Mouse (Mus musculus) right cerebral cortex, postnatal 25 days (tissue): ENCODE results near the gene Pih1d2.

Source experiments
- DNase-seq: peaks from one replicate; pipeline ENCODE4 v3.0.0; 2022

Gene Pih1d2

GRCm38 (mm10) chr9:50616766-50617603 is at the start of gene Pih1d2, which contains the start of gene Nkapd1:
Gene Pih1d2 (plus strand): TSS chr9:50617321.
Gene Nkapd1 (minus strand): TSS chr9:50617464.
- DNase-seq = peak; percentile 84

GRCm38 (mm10) chr9:50567372-50567771 is 49.7 kb upstream of the Pih1d2 start:
- no peak for DNase-seq

- no peak for DNase-seq
These were observed 49.2 kb upstream of the Pih1d2 start for GRCm38 (mm10) chr9:50567881-50568280.

GRCm38 (mm10) chr9:50569599-50570525 is 47.3 kb upstream of the Pih1d2 start:
- no peak for DNase-seq

GRCm38 (mm10) chr9:50580370-50580769 is 36.8 kb upstream of the Pih1d2 start:
- DNase-seq = no peak

GRCm38 (mm10) chr9:50585145-50585818 is 31.8 kb upstream of the Pih1d2 start:
- DNase-seq = no peak

- DNase-seq = no peak
These were observed 30.2 kb upstream of the Pih1d2 start for GRCm38 (mm10) chr9:50586955-50587354.

GRCm38 (mm10) chr9:50590856-50591518 is 26.1 kb upstream of the Pih1d2 start:
- no peak for DNase-seq

- DNase-seq = no peak
These were observed 24.2 kb upstream of the Pih1d2 start for GRCm38 (mm10) chr9:50592955-50593354.

- no peak for DNase-seq
These were observed 23.6 kb upstream of the Pih1d2 start for GRCm38 (mm10) chr9:50593544-50593943.

GRCm38 (mm10) chr9:50594794-50595417 is 22.2 kb upstream of the Pih1d2 start:
- DNase-seq = no peak

- no peak for DNase-seq
These were observed 20.1 kb upstream of the Pih1d2 start for GRCm38 (mm10) chr9:50596973-50597372.

GRCm38 (mm10) chr9:50601536-50601935 is 15.6 kb upstream of the Pih1d2 start:
- DNase-seq = no peak

- DNase-seq = no peak
These were observed 14.9 kb upstream of the Pih1d2 start for GRCm38 (mm10) chr9:50602055-50602845.

GRCm38 (mm10) chr9:50603189-50603997 is 13.7 kb upstream of the Pih1d2 start, which contains the start of the genes Sdhd and Timm8b:
Gene Sdhd (minus strand): TSS chr9:50603812.
Gene Timm8b (plus strand): TSS chr9:50603910.
- DNase-seq = peak; percentile 95

- no peak for DNase-seq
These were observed 13.2 kb upstream of the Pih1d2 start for GRCm38 (mm10) chr9:50603998-50604324.

GRCm38 (mm10) chr9:50604338-50604737 is 12.8 kb upstream of the Pih1d2 start:
- no peak for DNase-seq

- no peak for DNase-seq
These were observed 5.0 kb upstream of the Pih1d2 start for GRCm38 (mm10) chr9:50612115-50612514.

- no peak for DNase-seq
These were observed 960 bp upstream of the Pih1d2 start for GRCm38 (mm10) chr9:50616161-50616560.

- no peak for DNase-seq
These were observed 741 bp downstream of the Pih1d2 start for GRCm38 (mm10) chr9:50617794-50618330.
